Mouse (Mus musculus): Measurements from ENCODE around the gene Wbp4.

DNA sequence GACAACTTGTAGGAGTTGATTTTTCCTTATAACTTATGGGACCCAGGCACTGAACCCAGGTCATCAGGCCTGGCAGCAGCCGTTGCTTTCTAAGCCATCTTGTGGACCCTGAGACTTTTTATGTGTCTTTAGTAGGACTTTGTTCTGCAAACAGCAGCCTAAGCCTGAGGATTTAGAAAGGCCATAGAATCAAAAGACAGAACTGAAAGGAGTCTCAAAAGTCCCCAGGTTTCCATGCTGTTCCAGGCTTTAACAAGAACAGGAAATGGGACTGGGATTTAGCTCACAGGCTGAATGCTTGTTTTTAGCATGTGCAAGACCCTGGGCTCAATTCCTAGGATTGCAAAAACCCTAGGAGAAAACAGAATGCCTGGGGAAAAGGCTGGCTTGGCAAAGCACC lies 26.5 kb upstream of the Wbp4 start:
- TF ChIP-seq CTCF (IDR thresholded peaks at IDR 0.05; ENCODE audit: borderline replicate concordance, extremely low read depth, insufficient read depth, insufficient read length) (no peak), POLR2A (IDR thresholded peaks at IDR 0.05; ENCODE audit: borderline replicate concordance, extremely low read depth, insufficient read depth, insufficient read length, poor library complexity, severe bottlenecking) (no peak)

Data from brain, embryonic 14.5 days (tissue).